In genomic region chr7:45435038-45435437, GRCm38 (mm10) we compare ENCODE assay signal across 8 mouse cellular contexts. TPM values are rescaled to one million over a fixed set of nuclear protein-coding genes. Genes with fewer than 3 reads are reported as not detected.
DNase-seq lines count a peak whose midpoint lies in the region; ATAC-seq and TF ChIP-seq lines count a peak whose summit lies in the region.

No protein-coding gene starts in this region.

- peaks cover 4% of the 10 kb centered on the region for H3K36me3 ChIP-seq in heart, embryonic 16.5 days (ENCODE audit: control insufficient read depth, insufficient read depth)
- peaks cover 4% of the 10 kb centered on the region; the same call in 1 of the 2 replicates for H3K36me3 ChIP-seq in hindbrain, embryonic 15.5 days
- H3K36me3 ChIP-seq in macrophage (ENCODE audit: inconsistent target): no peaks in the 10 kb centered on the region

- peaks cover 39% of the 10 kb centered on the region for H3K79me2 ChIP-seq in macrophage (ENCODE audit: inconsistent target)

- peak overlapping the region; percentile 94 for H3K9ac ChIP-seq in heart, embryonic 16.5 days (ENCODE audit: low read length)
- peak overlapping the region; percentile 64 for H3K9ac ChIP-seq in hindbrain, embryonic 15.5 days

- no peaks in the 10 kb centered on the region for H3K27me3 ChIP-seq in heart, embryonic 16.5 days (ENCODE audit: control insufficient read depth, insufficient read depth, low read length)
- H3K27me3 ChIP-seq in hindbrain, embryonic 15.5 days: no peaks in the 10 kb centered on the region

- peak overlapping the region; percentile 71 for H3K4me2 ChIP-seq in heart, embryonic 16.5 days (ENCODE audit: low read depth, low read length)
- H3K4me2 ChIP-seq in hindbrain, embryonic 15.5 days: peak overlapping the region; percentile 77

- DNase-seq in heart, postnatal 4 days: no peak
- no peak for DNase-seq in spleen, postnatal 14 days (ENCODE audit: low spot score in 2 of 2)
- no peak for DNase-seq in adrenal gland, adult 2 months
- no peak for DNase-seq in cerebellum, adult 9-11 months

- H3K4me1 ChIP-seq in heart, embryonic 16.5 days (ENCODE audit: control insufficient read depth, insufficient read depth, low read length): peaks cover 35% of the 10 kb centered on the region
- peaks cover 20% of the 10 kb centered on the region for H3K4me1 ChIP-seq in bone marrow macrophage, adult 2 months (ENCODE audit: control insufficient read depth, insufficient read depth, low read length)
- H3K4me1 ChIP-seq in hindbrain, embryonic 15.5 days (replicated peaks): peaks cover 43% of the 10 kb centered on the region

- peak; percentile 2; the same call in 1 of the 2 replicates for ATAC-seq in heart, embryonic 16.5 days (replicated peaks; ENCODE audit: extremely low read depth, insufficient read depth, low FRiP score)
- ATAC-seq in hindbrain, embryonic 15.5 days (ENCODE audit: low FRiP score, low read depth): 0 out of 2 replicates have a peak, but pooled peaks have one; percentile 19

- H3K27ac ChIP-seq in heart, embryonic 16.5 days (ENCODE audit: low read length): peak overlapping the region; percentile 91
- H3K27ac ChIP-seq in bone marrow macrophage, adult 2 months (ENCODE audit: insufficient read depth, low read depth, low read length): peak overlapping the region; percentile 31
- peak overlapping the region; percentile 72 for H3K27ac ChIP-seq in hindbrain, embryonic 15.5 days (replicated peaks)
- H3K27ac ChIP-seq in macrophage: peak overlapping the region; percentile 57

- peak overlapping the region; percentile 73 for H3K4me3 ChIP-seq in heart, embryonic 16.5 days (ENCODE audit: low read length)
- peak overlapping the region; percentile 81 for H3K4me3 ChIP-seq in bone marrow macrophage, adult 2 months (ENCODE audit: insufficient read depth, low read length)
- H3K4me3 ChIP-seq in hindbrain, embryonic 15.5 days: peak overlapping the region; percentile 85
- H3K4me3 ChIP-seq in macrophage (ENCODE audit: inconsistent target): peak overlapping the region; percentile 86

- no peak for TF ChIP-seq POLR2A in bone marrow macrophage, adult 2 months (IDR thresholded peaks at IDR 0.05; ENCODE audit: borderline replicate concordance, low read depth, low read length)

- TF ChIP-seq CTCF in bone marrow macrophage, adult 2 months (IDR thresholded peaks at IDR 0.05; ENCODE audit: low read depth, low read length): no peak

- 2% methylated on average over 16 of the region's 16 CpGs for WGBS in heart, embryonic 16.5 days
- WGBS in hindbrain, embryonic 15.5 days: 3% methylated on average over 16 of the region's 16 CpGs
- 2% methylated on average over 16 of the region's 16 CpGs for WGBS in macrophage (ENCODE audit: missing documents)

- H3K9me3 ChIP-seq in heart, embryonic 16.5 days (replicated peaks; ENCODE audit: control insufficient read depth, low read length): no peaks in the 10 kb centered on the region
- H3K9me3 ChIP-seq in hindbrain, embryonic 15.5 days: no peaks in the 10 kb centered on the region

RNA-seq across cellular contexts. Expression of gene Gys1, which starts 0.4 kb away (rescaled TPM):
- 136 and 141 TPM in 2 replicates for polyA plus RNA-seq in heart, embryonic 16.5 days (2015; fragmentation: Nextera tagmentation; extraction: Ambion mirVana)
- 10 to 100 TPM; 82.7 to 90.3 TPM for total RNA-seq in heart, postnatal 4 days (2021)
- polyA plus RNA-seq in bone marrow macrophage, adult 2 months (2012; ENCODE audit: insufficient read depth, insufficient read length, missing spikeins): 12.8 and 14.3 TPM in 2 replicates
- 23.4 and 25.1 TPM in 2 replicates for polyA plus RNA-seq in hindbrain, embryonic 15.5 days (2015; fragmentation: Nextera tagmentation; extraction: Ambion mirVana)
- total RNA-seq in macrophage (2018; cell fraction: chromatin; rRNA removed): 10 to 100 TPM in 12 of 26 experiments, 1 to 10 TPM in 14; 1.6 to 23.1 (median 8.5) TPM
- 1 to 10 TPM; 5.4 to 9.4 (median 7.9) TPM for total RNA-seq in macrophage (2018; cell fraction: cytosol; rRNA removed)
- total RNA-seq in macrophage (2018; cell fraction: nucleus; rRNA removed): 10 to 100 TPM in 5 of 26 experiments, 1 to 10 TPM in 21; 3.2 to 14.5 (median 7.7) TPM
- 7.1 to 9.5 TPM (median 7.3 TPM) in 3 replicates for polyA plus RNA-seq in macrophage (2018)
- total RNA-seq in adrenal gland, adult 2 months (2021): 10 to 100 TPM; 46.4 to 57.6 TPM
- 64.0 and 82.1 TPM in 2 replicates for polyA plus RNA-seq in adrenal gland, adult 2 months (2012; rRNA removed)

RNA-seq across cellular contexts. Expression of gene Ruvbl2, which starts 2.9 kb away (rescaled TPM):
- polyA plus RNA-seq in heart, embryonic 16.5 days (2015; fragmentation: Nextera tagmentation; extraction: Ambion mirVana): 85.1 and 88.3 TPM in 2 replicates
- total RNA-seq in heart, postnatal 4 days (2021): 10 to 100 TPM; 38.7 to 39.3 TPM
- polyA plus RNA-seq in bone marrow macrophage, adult 2 months (2012; ENCODE audit: insufficient read depth, insufficient read length, missing spikeins): 26.0 and 43.8 TPM in 2 replicates
- polyA plus RNA-seq in hindbrain, embryonic 15.5 days (2015; fragmentation: Nextera tagmentation; extraction: Ambion mirVana): 108 and 110 TPM in 2 replicates
- 10 to 100 TPM in 8 of 26 experiments, 1 to 10 TPM in 18; 1.1 to 17.1 (median 8.7) TPM for total RNA-seq in macrophage (2018; cell fraction: chromatin; rRNA removed)
- total RNA-seq in macrophage (2018; cell fraction: cytosol; rRNA removed): 10 to 100 TPM; 11.6 to 25.0 (median 18.3) TPM
- total RNA-seq in macrophage (2018; cell fraction: nucleus; rRNA removed): 10 to 100 TPM in 3 of 26 experiments, 1 to 10 TPM in 23; 3.4 to 16.9 (median 6.7) TPM
- polyA plus RNA-seq in macrophage (2018): 14.9 to 41.5 TPM (median 18.7 TPM) in 3 replicates
- 10 to 100 TPM; 38.2 to 52.3 TPM for total RNA-seq in adrenal gland, adult 2 months (2021)
- 70.2 and 89.3 TPM in 2 replicates for polyA plus RNA-seq in adrenal gland, adult 2 months (2012; rRNA removed)

RNA-seq across cellular contexts. Expression of gene Lhb, which starts 14.4 kb away (rescaled TPM):
- 0.46 and 0.51 TPM in 2 replicates for polyA plus RNA-seq in heart, embryonic 16.5 days (2015; fragmentation: Nextera tagmentation; extraction: Ambion mirVana)
- total RNA-seq in heart, postnatal 4 days (2021): not detected
- polyA plus RNA-seq in bone marrow macrophage, adult 2 months (2012; ENCODE audit: insufficient read depth, insufficient read length, missing spikeins): not detected in 2 replicates
- polyA plus RNA-seq in hindbrain, embryonic 15.5 days (2015; fragmentation: Nextera tagmentation; extraction: Ambion mirVana): 0.92 and 2.0 TPM in 2 replicates
- not detected for total RNA-seq in macrophage (2018; cell fraction: chromatin; rRNA removed)
- not detected for total RNA-seq in macrophage (2018; cell fraction: cytosol; rRNA removed)
- not detected for total RNA-seq in macrophage (2018; cell fraction: nucleus; rRNA removed)
- not detected in 3 replicates for polyA plus RNA-seq in macrophage (2018)
- total RNA-seq in adrenal gland, adult 2 months (2021): not detected
- not detected in 2 replicates for polyA plus RNA-seq in adrenal gland, adult 2 months (2012; rRNA removed)

RNA-seq across cellular contexts. Expression of gene Ntf5, which starts 21.5 kb away (rescaled TPM):
- 0.91 and 1.1 TPM in 2 replicates for polyA plus RNA-seq in heart, embryonic 16.5 days (2015; fragmentation: Nextera tagmentation; extraction: Ambion mirVana)
- total RNA-seq in heart, postnatal 4 days (2021): under 1 TPM; 0.17 to 0.43 TPM
- not detected in 2 replicates for polyA plus RNA-seq in bone marrow macrophage, adult 2 months (2012; ENCODE audit: insufficient read depth, insufficient read length, missing spikeins)
- polyA plus RNA-seq in hindbrain, embryonic 15.5 days (2015; fragmentation: Nextera tagmentation; extraction: Ambion mirVana): 0.17 TPM in 1 of 2 replicates, not detected in the other
- not detected for total RNA-seq in macrophage (2018; cell fraction: chromatin; rRNA removed)
- not detected for total RNA-seq in macrophage (2018; cell fraction: cytosol; rRNA removed)
- not detected for total RNA-seq in macrophage (2018; cell fraction: nucleus; rRNA removed)
- not detected in 3 replicates for polyA plus RNA-seq in macrophage (2018)
- total RNA-seq in adrenal gland, adult 2 months (2021): not detected
- polyA plus RNA-seq in adrenal gland, adult 2 months (2012; rRNA removed): not detected in 2 replicates

RNA-seq across cellular contexts. Expression of gene Ftl1, which starts 24.6 kb away (rescaled TPM):
- 3,045 and 3,399 TPM in 2 replicates for polyA plus RNA-seq in heart, embryonic 16.5 days (2015; fragmentation: Nextera tagmentation; extraction: Ambion mirVana)
- total RNA-seq in heart, postnatal 4 days (2021): 100 to 1,000 TPM; 302 to 316 TPM
- polyA plus RNA-seq in bone marrow macrophage, adult 2 months (2012; ENCODE audit: insufficient read depth, insufficient read length, missing spikeins): 18,510 and 20,120 TPM in 2 replicates
- polyA plus RNA-seq in hindbrain, embryonic 15.5 days (2015; fragmentation: Nextera tagmentation; extraction: Ambion mirVana): 5,657 and 5,762 TPM in 2 replicates
- total RNA-seq in macrophage (2018; cell fraction: chromatin; rRNA removed): 1,000 to 10,000 TPM in 17 of 26 experiments, 100 to 1,000 TPM in 9; 394 to 2,185 (median 1,126) TPM
- over 10,000 TPM; 22,605 to 41,733 (median 29,198) TPM for total RNA-seq in macrophage (2018; cell fraction: cytosol; rRNA removed)
- total RNA-seq in macrophage (2018; cell fraction: nucleus; rRNA removed): 1,000 to 10,000 TPM; 1,882 to 6,751 (median 4,081) TPM
- 15,351 to 37,573 TPM (median 32,957 TPM) in 3 replicates for polyA plus RNA-seq in macrophage (2018)
- total RNA-seq in adrenal gland, adult 2 months (2021): 1,000 to 10,000 TPM; 1,338 to 1,480 TPM
- polyA plus RNA-seq in adrenal gland, adult 2 months (2012; rRNA removed): 7,024 and 7,397 TPM in 2 replicates

Comparison
In these comparisons a context has a peak if more than half of its experiments do, and no peak if none do; other contexts are left out.
1. H3K27ac ChIP-seq: peak in every context shown above with its lines; median percentile 91 in heart, embryonic 16.5 days; 72 in hindbrain, embryonic 15.5 days; 57 in macrophage; 31 in bone marrow macrophage, adult 2 months.